Mouse (Mus musculus) urinary bladder, adult 2 months (tissue): ENCODE results near the gene Smoc1. TPM values are rescaled to one million over a fixed set of nuclear protein-coding genes. Genes with fewer than 3 reads are reported as not detected.

Experiments used
- DNase-seq: peaks from one replicate; pipeline ENCODE4 v3.0.0; 2022; ENCODE audit warnings: low spot score
- polyA plus RNA-seq: library from polyadenylated mRNA; depleted of rRNA; stranded (reverse); fragments of >200 nt; gene quantifications from 2 replicates; pipeline ENCODE4 v1.2.3, GENCODE M21; 2012

The Smoc1 gene
- polyA plus RNA-seq, 1 experiment, result 9.5 TPM

DNA sequence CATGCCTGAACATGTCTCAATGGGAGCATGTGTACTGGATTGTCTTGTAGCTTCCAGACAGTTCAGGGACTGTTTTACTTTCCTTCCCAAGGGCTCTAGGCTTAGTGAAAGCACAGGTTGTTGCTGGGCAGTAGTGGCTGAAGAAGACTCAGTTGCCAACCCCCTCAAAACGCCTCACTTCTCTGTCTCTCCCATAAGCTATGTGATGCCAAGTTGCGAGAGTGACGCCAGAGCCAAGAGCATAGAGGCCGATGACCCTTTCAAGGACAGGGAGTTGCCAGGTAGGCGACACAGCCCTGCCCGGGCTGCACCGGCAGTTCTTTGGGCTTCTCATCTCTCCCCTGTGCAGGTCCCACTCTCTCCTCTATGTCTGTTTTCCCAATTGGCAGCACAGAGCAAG lies 141.4 kb downstream of the Smoc1 start:
- no peak for DNase-seq

DNA sequence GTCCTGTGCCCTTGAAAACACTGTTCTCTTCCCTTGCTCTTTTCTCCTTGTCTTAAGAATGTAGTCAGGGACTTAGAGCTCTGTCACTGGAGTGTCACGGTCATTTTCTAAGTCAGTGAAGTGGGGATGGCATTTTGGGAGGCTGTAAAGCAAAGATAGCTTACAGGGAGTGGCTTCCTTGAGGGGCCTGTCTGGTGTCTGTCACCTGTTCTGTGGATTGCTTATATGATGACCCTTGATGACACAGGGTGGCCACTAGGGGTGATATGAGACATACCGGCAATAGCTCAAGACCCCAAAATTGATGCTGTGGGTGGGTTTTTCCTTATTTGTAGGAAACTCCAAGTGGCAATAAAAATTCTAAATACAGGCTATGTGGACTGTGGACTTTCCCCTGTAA lies 141.9 kb downstream of the Smoc1 start:
- no peak for DNase-seq

DNA sequence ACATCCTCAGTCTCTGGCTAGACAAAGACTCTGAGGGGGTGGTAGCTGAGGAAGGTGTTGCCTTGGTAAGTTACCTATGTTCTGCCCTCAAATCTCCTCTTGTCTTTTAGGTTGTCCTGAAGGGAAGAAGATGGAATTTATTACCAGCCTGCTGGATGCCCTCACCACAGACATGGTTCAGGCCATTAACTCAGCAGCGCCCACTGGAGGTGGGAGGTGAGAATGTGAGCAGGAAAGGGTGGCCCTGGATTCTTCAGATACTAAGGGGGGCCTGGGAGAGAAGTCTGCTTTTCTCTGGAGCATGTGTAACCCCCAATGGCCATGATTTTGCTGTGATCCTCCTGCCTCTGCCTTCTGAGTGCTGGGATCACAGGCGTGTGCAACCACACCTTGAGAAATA lies 143.5 kb downstream of the Smoc1 start:
- DNase-seq, result no peak

DNA sequence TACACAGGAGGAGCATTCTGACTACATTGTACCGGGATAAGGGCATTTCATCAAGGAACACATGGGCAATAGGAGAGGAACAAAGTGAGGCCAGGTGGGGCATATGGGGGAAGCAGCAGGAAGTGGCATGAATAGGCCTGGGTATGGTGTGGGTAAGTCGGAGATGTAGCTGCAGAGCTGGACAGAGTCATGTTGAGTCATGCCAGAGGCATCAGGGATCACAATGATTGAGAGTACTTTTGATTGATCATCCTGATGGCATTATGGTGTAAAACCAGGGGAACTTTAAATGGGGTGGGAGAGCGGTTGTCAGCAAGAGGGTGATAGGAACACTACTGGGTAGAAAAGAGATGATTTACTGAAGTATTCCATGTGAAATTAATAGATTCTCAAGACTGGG lies 146.4 kb downstream of the Smoc1 start:
- DNase-seq, result no peak

DNA sequence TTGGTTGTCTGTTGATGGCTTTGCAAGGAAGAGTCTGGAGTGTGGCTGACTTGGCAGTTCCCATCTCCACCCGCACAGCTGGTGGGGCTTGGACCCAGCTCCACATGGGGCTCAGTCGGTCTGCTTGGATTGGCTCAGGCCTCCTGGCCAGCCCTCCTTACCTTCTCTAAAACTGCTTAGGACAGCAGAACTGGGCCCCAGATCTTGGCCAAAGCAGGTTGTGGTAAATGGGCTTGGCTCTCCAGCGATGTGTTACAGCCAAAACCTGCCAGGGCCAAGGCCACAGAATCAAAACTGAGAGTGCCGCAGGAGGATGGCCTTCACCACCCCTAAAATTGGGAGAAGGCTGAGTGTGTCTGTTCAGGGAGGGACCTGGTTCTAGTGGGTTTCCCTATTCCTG lies 147.3 kb downstream of the Smoc1 start:
- no peak for DNase-seq

DNA sequence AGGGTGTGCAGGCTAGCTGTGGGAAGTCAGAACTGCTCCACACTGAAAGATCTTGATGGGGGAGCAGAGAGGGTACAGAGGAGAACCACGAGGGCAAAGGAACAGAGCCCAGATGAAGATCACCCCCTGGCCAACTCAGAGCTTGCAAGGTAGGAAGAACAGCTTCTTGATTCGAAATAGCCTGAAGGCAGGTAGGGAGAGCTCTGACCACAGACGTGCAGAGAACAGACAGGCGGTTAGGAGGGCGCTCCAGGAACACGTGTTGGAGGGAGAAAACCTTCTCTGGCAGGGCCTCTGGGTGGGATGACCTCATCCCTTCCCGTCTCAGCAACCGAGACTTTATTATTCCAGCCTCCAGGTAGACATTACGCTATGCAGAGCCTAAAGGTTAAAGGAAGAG lies 148.6 kb downstream of the Smoc1 start:
- DNase-seq, result no peak

DNA sequence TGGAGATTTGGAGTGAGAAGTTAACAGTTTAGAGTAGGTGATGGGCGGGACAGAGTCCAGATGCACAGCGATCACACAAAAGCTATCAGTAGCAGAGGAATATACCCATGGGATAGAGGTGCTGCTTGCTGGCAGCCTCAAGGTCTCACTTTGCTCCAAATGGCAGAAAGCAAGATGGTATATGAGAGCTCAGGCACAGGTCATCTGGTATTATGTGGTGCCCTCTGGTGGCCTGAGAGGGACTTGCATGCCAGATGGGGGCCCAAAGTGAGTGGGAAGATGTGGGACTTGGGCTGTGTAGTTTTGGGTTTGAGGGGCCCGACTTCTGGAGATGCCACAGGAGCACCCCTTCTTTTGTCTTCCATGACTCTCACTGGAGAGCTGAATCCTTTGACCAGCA lies 155.5 kb downstream of the Smoc1 start:
- DNase-seq, result peak; percentile 51

DNA sequence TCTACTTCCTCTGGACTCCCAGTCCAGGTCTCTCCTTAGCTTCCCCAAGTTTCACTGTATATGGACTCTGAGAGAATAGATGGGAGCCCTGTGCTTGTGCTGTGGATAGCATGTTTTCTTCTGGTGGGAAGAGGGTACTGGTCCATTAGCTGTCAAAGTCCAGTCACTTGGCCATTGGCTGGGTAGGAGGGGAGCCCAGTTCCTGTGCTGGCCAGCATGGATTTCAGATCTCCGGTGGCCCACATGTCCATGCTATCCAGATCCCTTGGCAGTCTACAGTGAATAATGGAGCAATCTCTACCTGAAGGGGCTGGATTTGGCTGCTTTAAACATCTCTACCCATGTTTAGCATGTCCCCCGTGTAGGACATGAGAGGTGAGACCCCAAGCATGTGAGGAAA lies 158.4 kb downstream of the Smoc1 start:
- no peak for DNase-seq

DNA sequence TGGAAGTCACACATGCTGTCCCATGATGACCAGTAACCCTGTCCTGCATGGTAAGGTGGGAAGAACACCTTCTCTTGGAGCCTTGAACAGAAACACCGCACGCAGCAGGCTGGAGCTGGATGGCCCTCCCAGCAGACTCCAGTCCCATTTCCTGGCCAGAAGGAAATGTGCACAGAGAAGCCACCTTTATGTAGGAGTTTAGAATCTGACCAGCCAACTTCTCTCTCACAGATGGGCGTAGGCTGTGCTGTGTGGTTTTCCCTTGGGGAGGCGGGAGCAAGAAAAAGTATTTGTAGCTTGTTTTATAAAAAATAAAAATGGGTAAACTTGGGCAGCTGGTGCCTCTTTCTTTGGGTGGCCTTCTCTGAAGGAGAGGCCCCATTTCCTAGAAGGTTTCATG lies 159.5 kb downstream of the Smoc1 start:
- DNase-seq, result no peak

DNA sequence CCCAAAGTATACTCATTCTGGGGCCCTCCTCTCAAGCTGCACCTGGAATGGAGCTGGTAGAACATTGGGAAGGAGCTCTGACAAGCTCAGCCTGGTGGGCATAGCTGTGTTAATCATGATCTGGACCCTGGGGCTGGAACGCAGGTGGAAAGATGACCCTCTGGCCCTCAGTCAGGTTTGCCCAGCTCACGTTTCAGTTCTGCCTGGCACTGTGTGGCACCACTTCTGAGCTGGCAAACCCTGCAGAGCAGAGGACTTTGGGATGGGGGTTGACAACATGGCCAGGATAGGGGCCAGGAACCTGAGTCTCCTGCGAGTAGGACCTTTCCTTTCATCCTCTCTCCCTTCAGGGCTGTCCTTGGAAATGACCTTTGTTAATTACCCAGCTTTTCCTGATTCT lies 160.1 kb downstream of the Smoc1 start:
- DNase-seq, result no peak

DNA sequence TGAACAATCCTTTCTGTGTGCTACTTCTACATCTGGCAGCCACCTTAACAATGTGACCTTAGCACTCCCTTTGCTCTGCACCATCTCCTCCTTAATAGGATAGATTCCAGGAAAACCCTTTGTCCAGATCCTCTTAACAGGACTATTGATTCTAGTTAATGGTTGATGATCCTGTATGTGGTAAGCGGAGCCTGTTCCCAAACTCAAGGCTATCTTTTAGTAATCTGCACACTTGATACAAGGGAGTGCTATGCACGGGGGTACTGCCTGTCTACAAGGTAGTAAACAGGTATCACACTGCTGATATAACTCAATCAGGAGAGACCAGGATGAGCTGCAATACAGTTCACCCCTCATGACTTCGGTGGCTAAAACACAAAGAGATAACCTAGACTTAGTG lies 161.8 kb downstream of the Smoc1 start:
- no peak for DNase-seq

DNA sequence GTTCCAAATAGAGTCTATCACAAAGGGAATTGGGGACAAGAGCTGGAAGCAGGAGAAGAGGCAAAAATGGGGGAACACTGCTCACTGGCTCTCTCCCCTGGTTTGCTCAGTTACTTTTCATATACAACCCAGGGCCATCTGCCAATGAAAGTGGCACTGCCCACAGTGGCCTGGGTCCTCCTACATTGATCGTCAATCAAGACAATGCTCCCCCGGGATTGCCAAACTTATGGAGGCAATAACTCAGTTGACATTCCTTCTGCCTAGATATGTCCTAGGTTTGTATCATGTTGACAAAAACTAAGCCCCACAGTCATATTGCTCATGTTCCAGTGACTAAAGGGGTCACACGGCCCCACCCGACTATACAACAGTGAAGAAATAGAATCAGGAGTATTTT lies 162.4 kb downstream of the Smoc1 start:
- DNase-seq, result no peak

DNA sequence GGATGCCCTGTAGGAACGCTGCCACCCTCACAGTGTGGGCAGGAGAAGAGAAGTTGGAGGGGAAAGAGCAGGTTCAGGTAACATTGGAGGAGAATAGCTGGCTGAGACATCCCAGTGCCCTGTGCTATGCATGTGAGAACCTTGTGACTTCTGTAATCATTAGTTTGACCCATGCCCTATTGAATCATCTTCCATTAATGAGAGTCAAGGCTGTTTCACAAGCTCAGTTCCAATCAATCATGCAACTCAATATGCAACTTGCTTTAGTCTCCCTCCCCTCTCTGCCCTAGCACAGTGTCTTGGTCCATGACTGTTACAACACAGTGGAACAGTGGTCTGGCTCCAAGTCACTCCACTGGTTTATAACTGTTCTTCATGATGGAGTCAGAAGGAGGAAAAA lies 163.0 kb downstream of the Smoc1 start:
- DNase-seq, result no peak

DNA sequence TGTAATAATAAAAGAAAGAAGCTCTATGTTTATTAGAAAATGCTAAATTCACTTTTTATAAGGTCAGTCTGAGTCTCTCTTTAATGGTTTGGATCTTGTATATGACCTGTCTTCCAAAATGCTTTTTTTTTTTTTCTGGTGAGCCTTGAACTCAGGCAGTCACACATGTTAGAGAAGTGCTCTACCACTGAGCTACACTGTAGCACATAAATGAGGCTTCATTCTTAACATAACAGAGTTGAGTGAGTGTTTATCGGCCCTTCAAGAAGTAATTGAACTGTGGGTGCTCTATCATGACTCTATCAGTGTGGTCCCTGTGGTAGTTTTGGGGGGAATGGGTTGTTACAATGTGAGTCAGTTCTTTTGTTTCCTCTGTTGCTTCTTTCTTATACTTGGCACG lies 167.4 kb downstream of the Smoc1 start:
- no peak for DNase-seq

DNA sequence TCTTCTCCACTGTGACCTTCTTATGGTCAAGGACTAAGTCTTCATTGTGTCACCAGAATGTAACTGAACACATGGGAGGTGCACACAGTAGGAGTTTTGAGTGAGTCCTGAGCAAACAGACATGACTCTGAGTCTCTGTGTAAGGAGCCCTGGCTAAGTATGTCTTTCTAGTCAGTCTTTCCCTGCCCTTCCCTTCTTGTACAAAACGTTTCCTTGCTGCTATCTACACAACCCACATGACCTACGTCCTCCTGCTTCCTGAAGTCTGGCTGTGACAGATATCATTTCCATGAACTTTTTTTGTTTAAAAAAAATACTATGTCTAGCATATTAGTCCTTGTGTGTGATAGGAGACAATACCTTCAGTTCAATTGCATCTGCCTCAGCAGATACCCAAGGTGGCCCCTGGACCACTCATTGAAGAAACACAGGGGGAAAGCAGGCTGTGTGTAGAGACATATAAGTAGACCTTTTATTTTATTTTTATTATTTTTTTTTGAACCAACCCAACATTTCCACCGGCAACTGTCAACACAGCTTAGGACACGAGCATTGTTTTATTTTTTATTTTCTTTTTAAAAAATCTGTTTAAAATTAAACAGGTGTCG lies 171.0 kb downstream of the Smoc1 start:
- no peak for DNase-seq

DNA sequence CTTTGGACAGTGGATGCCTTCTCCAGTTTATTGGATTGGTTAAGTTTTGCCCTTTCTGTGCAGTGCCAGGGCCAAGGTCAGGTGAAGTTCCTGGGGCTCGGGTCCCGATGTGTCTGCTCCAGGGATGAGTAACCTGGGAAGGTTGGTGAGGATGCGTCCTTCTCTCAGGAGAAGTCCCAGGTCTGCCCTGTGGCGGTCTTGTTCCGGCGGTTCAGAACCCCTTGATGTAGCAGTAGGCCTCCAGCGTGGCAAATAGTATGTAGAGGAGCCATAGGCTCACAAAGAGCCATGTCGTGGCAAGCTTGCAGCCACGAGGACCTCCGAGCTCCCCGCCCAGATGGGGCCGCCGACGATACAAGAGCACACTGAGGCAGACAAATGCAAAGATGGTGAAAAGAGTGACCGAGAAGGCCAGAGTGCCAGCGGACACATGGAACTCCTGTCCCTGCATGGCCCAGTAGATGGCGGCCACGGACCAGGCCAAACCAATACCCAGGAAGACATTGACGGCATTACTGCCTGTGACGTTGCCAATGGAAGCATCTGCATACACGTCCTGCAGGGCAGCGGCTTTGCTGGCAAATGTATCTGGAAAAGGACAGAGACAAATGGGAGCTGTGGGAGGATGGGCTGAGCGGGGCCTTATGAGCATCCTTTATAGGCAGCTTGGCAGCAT lies 172.8 kb downstream of the Smoc1 start:
- DNase-seq, result no peak

DNA sequence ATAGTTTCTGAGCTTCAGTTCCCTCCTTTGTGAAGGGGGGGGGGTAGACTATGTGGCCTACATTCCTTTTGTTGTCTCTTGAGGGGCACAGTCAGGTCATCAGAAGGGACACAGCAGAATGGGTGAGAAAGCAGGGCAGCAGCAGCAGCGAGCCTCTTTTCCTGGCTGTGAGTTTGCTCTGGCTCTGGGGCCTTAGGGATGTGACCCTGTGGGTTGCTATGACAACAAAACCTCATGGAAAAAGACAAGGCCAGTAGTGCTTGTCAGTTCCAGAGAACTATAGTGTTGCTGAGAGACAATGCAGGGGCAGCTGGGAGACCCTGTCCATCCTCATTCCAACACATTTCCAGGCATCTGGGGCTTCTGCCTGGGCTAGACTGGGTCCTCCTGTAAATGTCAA lies 176.6 kb downstream of the Smoc1 start:
- no peak for DNase-seq

DNA sequence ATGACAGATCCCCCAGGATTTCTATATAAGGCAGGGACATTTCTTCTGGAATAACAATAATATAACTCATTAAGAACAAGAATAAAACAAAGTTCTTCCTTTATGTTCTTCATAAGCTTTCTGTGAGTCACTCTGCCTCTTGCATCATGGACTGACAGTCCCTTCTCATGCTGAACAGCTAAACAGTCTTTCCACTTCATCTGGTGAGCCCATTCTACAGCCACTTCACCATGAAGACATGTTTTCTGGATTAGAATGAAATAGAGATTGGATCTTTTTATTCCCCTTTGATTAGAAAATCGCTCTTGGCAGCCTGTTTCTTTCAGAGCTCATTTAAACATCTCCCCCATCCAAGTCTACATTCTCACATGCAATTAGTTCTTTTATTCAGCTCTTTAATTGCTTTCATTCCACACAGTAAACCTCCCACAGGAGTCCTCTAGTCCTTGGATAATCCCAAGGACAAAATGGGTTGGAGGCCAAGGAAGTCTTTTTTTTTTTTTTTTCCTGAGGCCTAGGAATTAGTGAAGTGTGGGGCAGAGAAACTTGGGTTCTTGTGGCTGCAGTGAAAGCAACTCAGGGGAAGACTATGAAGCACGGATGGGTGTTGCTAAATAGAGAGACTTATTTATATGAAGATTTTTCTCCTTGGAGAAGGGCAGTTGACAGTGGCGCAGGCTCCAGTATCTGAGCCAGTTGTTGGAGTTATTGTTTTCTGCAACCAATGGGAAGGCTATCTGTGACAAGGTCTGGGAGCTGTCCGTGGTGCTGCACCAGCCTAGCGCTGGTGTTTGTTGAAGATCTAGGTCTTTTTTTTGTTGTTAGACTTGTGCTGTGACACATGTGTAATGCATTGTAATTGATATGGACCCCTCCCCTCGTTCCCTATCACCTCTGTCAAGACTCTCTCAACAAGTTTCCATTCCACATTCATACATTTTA lies 179.3 kb downstream of the Smoc1 start:
- no peak for DNase-seq

DNA sequence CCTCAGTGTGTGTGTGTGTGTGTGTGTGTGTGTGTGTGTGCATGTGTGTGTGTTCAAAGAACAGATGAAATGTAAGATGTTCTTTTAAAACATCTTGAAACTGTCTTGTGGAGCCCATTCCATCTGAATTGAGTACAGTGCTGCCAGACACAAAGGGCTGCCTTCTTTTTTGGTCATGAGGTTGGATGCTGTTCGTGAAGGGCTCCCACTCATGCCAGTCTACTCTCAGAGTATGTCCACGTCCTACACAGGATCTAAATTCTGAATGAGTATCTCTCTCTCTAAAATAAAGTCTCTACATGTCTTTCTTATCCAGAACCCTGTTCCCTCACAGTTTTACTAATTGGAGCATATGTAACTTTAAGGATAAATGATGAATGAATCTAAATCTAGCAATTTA lies 182.0 kb downstream of the Smoc1 start:
- DNase-seq, result no peak

DNA sequence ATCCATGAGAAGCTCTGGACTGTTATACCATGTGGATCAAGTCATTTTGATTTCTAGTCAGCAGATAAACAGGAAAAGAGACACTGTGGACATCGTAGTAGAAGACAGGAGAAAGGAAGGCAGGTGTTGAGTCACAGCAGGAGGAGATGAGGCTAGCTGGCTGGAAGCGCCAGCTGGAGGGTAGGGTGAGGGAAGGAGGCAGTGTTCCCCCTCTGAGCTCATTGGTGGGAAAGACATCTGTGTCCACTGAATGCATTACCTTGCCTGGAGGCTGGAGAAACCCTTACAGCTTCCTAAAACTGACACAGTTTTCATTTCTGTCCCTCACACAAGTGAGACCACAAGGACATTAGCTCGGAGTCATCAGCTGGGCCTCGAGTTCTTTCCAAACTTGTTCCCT lies 192.7 kb downstream of the Smoc1 start:
- DNase-seq, result no peak

DNA sequence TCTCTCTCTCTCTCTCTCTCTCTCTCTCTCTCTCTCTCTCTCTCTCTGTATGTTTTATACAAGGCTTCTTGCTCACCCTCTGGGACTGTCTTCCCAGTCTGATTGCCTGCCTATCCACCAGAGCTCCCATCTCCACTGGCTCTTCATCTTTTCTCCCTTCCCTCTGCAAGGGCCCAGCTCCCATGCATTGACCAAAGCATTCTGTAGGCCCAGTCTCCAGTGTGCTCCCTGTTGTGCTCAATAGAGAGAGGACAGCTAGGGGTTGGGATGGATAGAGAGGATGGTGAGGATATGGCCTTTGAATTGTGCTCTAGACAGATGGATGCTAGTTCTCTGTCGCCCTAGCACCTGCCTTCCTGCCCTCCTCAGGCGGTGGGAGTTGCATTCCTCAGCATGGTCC lies 196.7 kb downstream of the Smoc1 start:
- DNase-seq, result no peak

DNA sequence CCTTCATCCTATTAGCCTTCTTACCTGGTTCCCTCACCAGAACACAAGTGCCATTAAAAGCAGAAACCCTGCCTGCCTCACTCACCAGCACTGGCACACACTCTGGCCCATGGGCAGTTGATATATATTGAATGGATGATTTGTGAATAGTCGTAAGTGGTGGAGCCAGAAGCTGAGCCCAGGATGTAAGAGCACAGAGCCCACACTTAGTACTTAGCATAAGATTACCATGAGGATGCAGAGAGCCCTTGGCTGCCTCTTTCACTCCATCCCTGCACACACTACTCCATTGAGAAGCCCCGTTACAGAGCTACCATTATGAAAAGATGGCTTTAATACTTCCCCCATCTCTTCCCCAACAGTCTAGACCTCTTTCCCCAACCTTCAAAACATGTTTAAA lies 198.2 kb downstream of the Smoc1 start:
- DNase-seq, result no peak

DNA sequence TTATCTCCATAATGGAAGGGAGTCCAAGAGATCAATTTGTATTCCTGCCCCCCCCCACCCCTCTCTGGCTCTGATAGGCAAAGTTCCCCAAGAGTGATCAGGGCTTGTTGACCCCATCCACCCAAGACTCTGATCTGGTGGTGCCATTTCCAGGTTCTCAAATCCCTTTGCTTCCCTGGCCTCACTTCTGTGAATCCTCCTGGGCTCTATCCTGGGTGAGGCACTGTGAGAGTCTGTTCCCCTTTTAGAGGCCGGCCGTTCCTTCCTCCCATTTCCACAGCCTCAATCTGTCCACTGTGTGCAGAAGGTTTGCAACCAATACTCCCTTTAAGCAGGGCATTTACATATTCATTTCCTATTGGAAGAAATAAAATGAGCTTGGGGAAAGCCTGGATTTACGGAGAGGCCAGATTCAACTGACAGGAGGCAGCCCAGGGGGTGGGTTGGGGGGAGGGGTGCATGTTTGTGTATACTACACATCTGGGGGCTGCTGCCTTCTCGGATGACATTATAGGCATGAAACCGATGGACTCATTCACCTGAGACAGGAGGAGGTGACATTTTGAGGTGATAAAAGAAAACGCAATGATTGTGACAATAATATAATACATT lies 199.5 kb downstream of the Smoc1 start:
- no peak for DNase-seq
